Mouse (Mus musculus) MEL (cell line): Measurements from ENCODE around the gene Chrm3. TPM values are rescaled to one million over a fixed set of nuclear protein-coding genes. Genes with fewer than 3 reads are reported as not detected.

Source experiments
- DNase-seq: peaks from one replicate; pipeline ENCODE4 v3.0.0; 2011; ENCODE audit warnings: low read depth, low spot score
- H3K27ac ChIP-seq: 2 replicates; pipeline ENCODE4 v1.5.1; 2012; ENCODE audit warnings: low read depth, mild to moderate bottlenecking, control low read depth, low read length, moderate library complexity; ENCODE audit not compliant: control insufficient read depth
- H3K27me3 ChIP-seq, 2 experiments: fragments of 150-350 bp in 1 of 2; sonication (generic) in 1 of 2; 2 replicates each; pipeline ENCODE4 v1.6.1; 2012; ENCODE audit warnings: low read length in 2 of 2, mild to moderate bottlenecking in 2 of 2, improper control_type of control experiment in 1 of 2, moderate library complexity in 1 of 2; ENCODE audit not compliant: insufficient read depth in 2 of 2, control insufficient read depth in 1 of 2
- H3K36me3 ChIP-seq, 2 experiments: 2 replicates each; pipeline ENCODE4 v1.6.1; 2012 to 2014; ENCODE audit warnings: low read length in 2 of 2, improper control_type of control experiment in 1 of 2, inconsistent platforms in 1 of 2, mild to moderate bottlenecking in 1 of 2; ENCODE audit not compliant: insufficient read depth in 2 of 2, control insufficient read depth in 1 of 2
- H3K4me1 ChIP-seq, 2 experiments: fragments of 150-350 bp in 1 of 2; sonication (generic) in 1 of 2; 2 replicates each; pipeline ENCODE4 v1.6.1; 2012; ENCODE audit warnings: low read length in 2 of 2, improper control_type of control experiment in 1 of 2, mild to moderate bottlenecking in 1 of 2; ENCODE audit not compliant: insufficient read depth in 2 of 2, control insufficient read depth in 1 of 2
- H3K4me3 ChIP-seq, 2 experiments: fragments of 150-350 bp in 1 of 2; sonication (generic) in 1 of 2; 2 replicates each; pipeline ENCODE4 v1.5.1; 2012; ENCODE audit warnings: low read depth in 2 of 2, low read length in 2 of 2, mild to moderate bottlenecking in 2 of 2, moderate library complexity in 2 of 2, control low read depth in 1 of 2, improper control_type of control experiment in 1 of 2; ENCODE audit not compliant: control insufficient read depth in 1 of 2, insufficient read depth in 1 of 2
- H3K79me2 ChIP-seq: 2 replicates; pipeline ENCODE4 v1.6.1; 2012; ENCODE audit warnings: mild to moderate bottlenecking, low read length, moderate library complexity; ENCODE audit not compliant: control insufficient read depth, poor library complexity, insufficient read depth
- H3K9ac ChIP-seq: 2 replicates; pipeline ENCODE4 v1.6.1; 2012; ENCODE audit warnings: low read depth, mild to moderate bottlenecking, control low read depth, low read length, moderate library complexity; ENCODE audit not compliant: control insufficient read depth, poor library complexity, severe bottlenecking
- H3K9me3 ChIP-seq: fragments of 150-350 bp; sonication (generic); replicated peaks from 2 replicates; pipeline ENCODE4 v1.6.1; 2012; ENCODE audit warnings: mild to moderate bottlenecking, low read length, improper control_type of control experiment, moderate library complexity; ENCODE audit not compliant: insufficient read depth
- CHD1 ChIP-seq: IDR thresholded peaks from 2 replicates; pipeline ENCODE4 v1.6.1; 2012; ENCODE audit warnings: low read depth, mild to moderate bottlenecking, inconsistent platforms, low read length, improper control_type of control experiment
- CHD2 ChIP-seq: IDR thresholded peaks from 2 replicates; pipeline ENCODE4 v1.6.1; 2011; ENCODE audit warnings: low read length, improper control_type of control experiment
- CTCF ChIP-seq, 3 experiments: IDR thresholded peaks in 2 of 3; conservative IDR thresholded peaks in 1 of 3; 2 replicates each; pipeline ENCODE4 v1.5.1; 2011 to 2012; ENCODE audit warnings: low read length in 3 of 3, low read depth in 2 of 3, mild to moderate bottlenecking in 2 of 3, improper control_type of control experiment in 1 of 3, inconsistent platforms in 1 of 3, mixed read lengths in 1 of 3, moderate library complexity in 1 of 3; ENCODE audit not compliant: control insufficient read depth in 1 of 3, insufficient read depth in 1 of 3, poor library complexity in 1 of 3, severe bottlenecking in 1 of 3
- E2F4 ChIP-seq: IDR thresholded peaks from 2 replicates; pipeline ENCODE4 v1.6.1; 2011; ENCODE audit warnings: low read depth, low read length, improper control_type of control experiment, borderline replicate concordance
- EP300 ChIP-seq, 2 experiments: IDR thresholded peaks; 2 replicates each; pipeline ENCODE4 v1.6.1; 2011; ENCODE audit warnings: improper control_type of control experiment in 2 of 2, low read length in 2 of 2, low read depth in 1 of 2, mild to moderate bottlenecking in 1 of 2
- GABPA ChIP-seq: IDR thresholded peaks from 2 replicates; pipeline ENCODE4 v1.6.1; 2012; ENCODE audit warnings: low read depth, mild to moderate bottlenecking, inconsistent platforms, low read length, improper control_type of control experiment, moderate library complexity
- HCFC1 ChIP-seq: IDR thresholded peaks from 2 replicates; pipeline ENCODE4 v1.6.1; 2012; ENCODE audit warnings: low read depth, mild to moderate bottlenecking, inconsistent platforms, low read length, improper control_type of control experiment, moderate library complexity
- JUND ChIP-seq: IDR thresholded peaks from 2 replicates; pipeline ENCODE4 v1.6.1; 2011; ENCODE audit warnings: low read depth, mild to moderate bottlenecking, improper control_type of control experiment, low read length
- KAT2A ChIP-seq: conservative IDR thresholded peaks from 2 replicates; pipeline ENCODE4 v1.6.1; 2012; ENCODE audit warnings: low read depth, low read length, improper control_type of control experiment, inconsistent platforms
- MAFK ChIP-seq: IDR thresholded peaks from 2 replicates; pipeline ENCODE4 v1.6.1; 2011; ENCODE audit warnings: low read depth, mild to moderate bottlenecking, low read length, improper control_type of control experiment, borderline replicate concordance
- MAX ChIP-seq: IDR thresholded peaks from 2 replicates; pipeline ENCODE4 v1.6.1; 2011; ENCODE audit warnings: low read length, improper control_type of control experiment
- MAZ ChIP-seq: IDR thresholded peaks from 2 replicates; pipeline ENCODE4 v1.6.1; 2012; ENCODE audit warnings: low read depth, mild to moderate bottlenecking, inconsistent platforms, low read length, improper control_type of control experiment
- MXI1 ChIP-seq: IDR thresholded peaks from 2 replicates; pipeline ENCODE4 v1.6.1; 2011; ENCODE audit warnings: mild to moderate bottlenecking, low read depth, low read length, improper control_type of control experiment
- NELFE ChIP-seq: IDR thresholded peaks from 2 replicates; pipeline ENCODE4 v1.6.1; 2011; ENCODE audit warnings: low read depth, low read length, improper control_type of control experiment
- NRF1 ChIP-seq: IDR thresholded peaks from 2 replicates; pipeline ENCODE4 v1.6.1; 2014; ENCODE audit warnings: low read depth, mild to moderate bottlenecking, inconsistent platforms, low read length, improper control_type of control experiment, moderate library complexity; ENCODE audit not compliant: poor library complexity, insufficient read depth, severe bottlenecking
- POLR2A ChIP-seq, 2 experiments: IDR thresholded peaks; 2 replicates each; pipeline ENCODE4 v1.6.1; 2011 to 2012; ENCODE audit warnings: low read length in 2 of 2, mild to moderate bottlenecking in 2 of 2, control low read depth in 1 of 2, improper control_type of control experiment in 1 of 2, low read depth in 1 of 2, moderate library complexity in 1 of 2; ENCODE audit not compliant: control insufficient read depth in 1 of 2, insufficient read depth in 1 of 2, poor library complexity in 1 of 2
- POLR2AphosphoS5 ChIP-seq: IDR thresholded peaks from 2 replicates; pipeline ENCODE4 v1.6.1; 2012; ENCODE audit warnings: low read depth, borderline replicate concordance, mild to moderate bottlenecking, inconsistent platforms, low read length, moderate library complexity, mixed read lengths
- RAD21 ChIP-seq: IDR thresholded peaks from 2 replicates; pipeline ENCODE4 v1.6.1; 2011; ENCODE audit warnings: mild to moderate bottlenecking, low read depth, low read length, improper control_type of control experiment
- SIN3A ChIP-seq: IDR thresholded peaks from 2 replicates; pipeline ENCODE4 v1.6.1; 2012; ENCODE audit warnings: low read length, improper control_type of control experiment, inconsistent platforms
- TAL1 ChIP-seq: IDR thresholded peaks from 2 replicates; pipeline ENCODE4 v1.6.1; 2012; ENCODE audit warnings: mild to moderate bottlenecking, inconsistent platforms, low read length, moderate library complexity, mixed read lengths
- TBP ChIP-seq: IDR thresholded peaks from 2 replicates; pipeline ENCODE4 v1.8.0; 2011; ENCODE audit warnings: low read depth, low read length, improper control_type of control experiment
- TCF12 ChIP-seq: IDR thresholded peaks from 2 replicates; pipeline ENCODE4 v1.6.1; 2014; ENCODE audit warnings: low read depth, mild to moderate bottlenecking, inconsistent platforms, low read length, improper control_type of control experiment, moderate library complexity
- UBTF ChIP-seq: IDR thresholded peaks from 2 replicates; pipeline ENCODE4 v1.6.1; 2012; ENCODE audit warnings: low read depth, mild to moderate bottlenecking, inconsistent platforms, low read length, improper control_type of control experiment, moderate library complexity, borderline replicate concordance; ENCODE audit not compliant: insufficient read depth
- USF2 ChIP-seq, 2 experiments: IDR thresholded peaks; 2 replicates each; pipeline ENCODE4 v1.6.1; 2011 to 2012; ENCODE audit warnings: improper control_type of control experiment in 2 of 2, low read length in 2 of 2, borderline replicate concordance in 1 of 2, inconsistent platforms in 1 of 2, low read depth in 1 of 2, mild to moderate bottlenecking in 1 of 2; ENCODE audit not compliant: insufficient read depth in 1 of 2
- ZKSCAN1 ChIP-seq: IDR thresholded peaks from 2 replicates; pipeline ENCODE4 v1.6.1; 2012; ENCODE audit warnings: low read depth, mild to moderate bottlenecking, inconsistent platforms, low read length, improper control_type of control experiment, moderate library complexity
- ZNF384 ChIP-seq: IDR thresholded peaks from 2 replicates; pipeline ENCODE4 v1.6.1; 2012; ENCODE audit warnings: low read depth, mild to moderate bottlenecking, inconsistent platforms, low read length, improper control_type of control experiment
- polyA plus RNA-seq, 2 experiments: library from polyadenylated mRNA; stranded (reverse) in 1 of 2; unstranded in 1 of 2; fragments of >175 nt in 1 of 2; fragments of >200 nt in 1 of 2; gene quantifications; 2 replicates each; pipeline versions ENCODE4 v1.2.1 to v1.2.4; 2012; ENCODE audit warnings: low replicate concordance in 2 of 2, low read depth in 1 of 2; ENCODE audit not compliant: insufficient read length in 2 of 2, insufficient read depth in 1 of 2, missing spikeins in 1 of 2
- total RNA-seq: library from RNA; depleted of rRNA; stranded (reverse); fragments of 300-350 nt; gene quantifications from 2 replicates; pipeline ENCODE4 v1.2.3, GENCODE M21; 2012

The Chrm3 gene
- total and polyA plus RNA-seq, 3 experiments, result not detected

DNA sequence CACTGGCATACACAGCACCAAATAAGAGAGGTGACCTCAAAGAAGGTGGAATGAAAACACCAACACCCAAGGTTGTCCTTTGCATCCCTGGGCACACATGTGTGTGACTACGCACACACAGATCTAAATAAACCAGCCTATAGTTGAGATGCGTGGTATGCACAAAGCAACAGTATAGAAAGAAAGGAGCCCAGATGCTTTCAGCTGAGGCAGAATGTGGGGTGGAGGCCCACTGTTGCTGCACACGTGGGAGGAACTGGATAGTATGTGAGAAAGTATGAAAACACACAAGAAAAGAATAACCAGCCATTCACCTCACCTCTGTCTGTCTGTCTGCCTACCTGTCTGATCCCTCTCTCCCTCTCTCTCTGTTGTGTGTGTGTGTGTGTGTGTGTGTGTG lies 203.2 kb downstream of the Chrm3 start:
- no peak overlapping the region for H3K27ac ChIP-seq
- H3K9ac ChIP-seq, result no peak overlapping the region
- H3K79me2 ChIP-seq, result no peaks in the 10 kb centered on the region
- DNase-seq, result no peak
- TF ChIP-seq CTCF (IDR thresholded peaks at IDR 0.05 in 2 of 3, conservative IDR thresholded peaks at IDR 0.05 in 1 of 3; ENCODE audit: control insufficient read depth in 1 of 3, insufficient read depth in 1 of 3, low read depth in 2 of 3, low read length in 3 of 3, poor library complexity in 1 of 3, severe bottlenecking in 1 of 3), result no peak
- no peak for TF ChIP-seq JUND
- no peak for TF ChIP-seq RAD21
- TF ChIP-seq MAZ, result no peak
- no peaks in the 10 kb centered on the region for H3K4me1 ChIP-seq
- H3K36me3 ChIP-seq, result no peaks in the 10 kb centered on the region
- no peak overlapping the region for H3K4me3 ChIP-seq
- H3K9me3 ChIP-seq, result no peaks in the 10 kb centered on the region
- peaks cover 0 to 1% of the 10 kb centered on the region in 2 experiments; a peak in 2 of 4 replicates for H3K27me3 ChIP-seq

DNA sequence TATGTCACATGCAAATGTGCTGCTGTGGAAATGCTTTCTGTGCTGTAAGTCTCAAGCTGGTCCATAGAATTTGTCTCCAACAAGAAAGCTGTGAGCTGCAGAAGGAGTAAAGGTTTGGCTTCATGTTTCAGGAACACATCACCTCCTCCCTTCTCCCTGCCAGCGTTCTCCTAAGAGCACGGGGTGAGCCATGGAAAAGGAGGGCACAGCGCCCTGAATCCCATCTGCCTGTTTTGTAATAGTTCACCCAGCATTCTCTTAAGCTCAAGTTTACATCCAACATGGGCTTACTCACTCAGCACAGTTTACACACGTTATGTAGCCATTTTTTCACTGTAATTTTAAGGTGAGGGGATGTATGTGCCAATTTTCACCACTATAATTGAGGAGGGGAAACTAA lies 220.1 kb downstream of the Chrm3 start:
- TF ChIP-seq TAL1, result no peak
- no peak for TF ChIP-seq MAFK
- TF ChIP-seq EP300 (IDR thresholded peaks at IDR 0.05; ENCODE audit: low read depth in 1 of 2, low read length in 2 of 2), result no peak
- no peak for TF ChIP-seq MXI1
- no peak for TF ChIP-seq UBTF
- no peak for TF ChIP-seq HCFC1
- no peak for TF ChIP-seq CHD1
- no peak for TF ChIP-seq NELFE

DNA sequence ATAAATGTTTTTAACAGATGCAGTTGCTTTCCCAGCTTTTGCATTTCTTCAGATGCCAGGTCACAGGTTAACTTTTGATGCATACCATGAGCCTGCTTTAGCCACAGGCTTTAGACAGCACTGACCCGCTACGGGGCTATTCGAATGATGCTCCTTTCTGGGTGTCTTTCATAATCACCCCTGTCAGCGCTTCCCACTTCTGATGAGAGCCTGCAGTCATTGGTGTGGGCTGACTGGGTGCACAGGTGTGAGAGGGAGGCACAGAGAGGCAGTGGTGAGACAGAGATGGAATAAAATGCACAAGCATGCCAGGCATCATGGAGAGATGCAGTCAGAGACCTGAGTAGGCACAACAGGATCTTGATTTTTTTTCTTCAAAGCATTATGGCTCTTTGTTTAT lies 221.8 kb downstream of the Chrm3 start:
- H3K79me2 ChIP-seq, result no peaks in the 10 kb centered on the region
- H3K9ac ChIP-seq, result no peak overlapping the region
- H3K27ac ChIP-seq, result no peak overlapping the region
- H3K4me1 ChIP-seq, result no peaks in the 10 kb centered on the region
- no peak overlapping the region for H3K4me3 ChIP-seq
- H3K9me3 ChIP-seq, result no peaks in the 10 kb centered on the region
- H3K27me3 ChIP-seq, result 0 out of 4 replicates have a peak, but pooled peaks cover 0 to 1% of the 10 kb centered on the region in 2 experiments
- DNase-seq, result no peak
- TF ChIP-seq USF2 (IDR thresholded peaks at IDR 0.05; ENCODE audit: borderline replicate concordance in 1 of 2, insufficient read depth in 1 of 2, low read depth in 1 of 2, low read length in 2 of 2) (no peak), POLR2A (IDR thresholded peaks at IDR 0.05; ENCODE audit: control insufficient read depth in 1 of 2, insufficient read depth in 1 of 2, low read depth in 1 of 2, low read length in 2 of 2, poor library complexity in 1 of 2) (no peak), CHD2 (no peak), ZKSCAN1 (no peak), RAD21 (no peak), JUND (no peak), ZNF384 (no peak), CHD1 (no peak), GABPA (no peak), SIN3A (no peak), E2F4 (no peak), TBP (no peak), MAX (no peak), KAT2A (no peak), TCF12 (no peak), NRF1 (no peak), POLR2AphosphoS5 (no peak), MAFK (no peak)
- H3K36me3 ChIP-seq, result no peaks in the 10 kb centered on the region

More for the DNA sequence above, 220.1 kb downstream of the Chrm3 start:
- Histone ChIP-seq H3K27me3 (0 out of 4 replicates have a peak, but pooled peaks cover 0 to 1% of the 10 kb centered on the region in 2 experiments), H3K9ac (no peak overlapping the region), H3K9me3 (no peaks in the 10 kb centered on the region), H3K4me3 (no peak overlapping the region), H3K79me2 (no peaks in the 10 kb centered on the region), H3K4me1 (no peaks in the 10 kb centered on the region), H3K36me3 (no peaks in the 10 kb centered on the region), H3K27ac (no peak overlapping the region)
- DNase-seq, result no peak
